Mouse (Mus musculus) adrenal gland, postnatal 14 days (tissue): ENCODE results near the gene Usp2. TPM values are rescaled to one million over a fixed set of nuclear protein-coding genes. Genes with fewer than 3 reads are reported as not detected.
"Not testable (repeated sequence)": the region's sequence is repeated elsewhere in the genome, so short reads cannot be mapped to it uniquely, and the experiment has no call there.

Experiments used
- DNase-seq: peaks from one replicate; pipeline ENCODE4 v3.0.0; 2021; ENCODE audit warnings: mixed read lengths
- total RNA-seq: library from RNA; stranded (reverse); gene quantifications from 2 replicates; pipeline ENCODE4 v1.2.3, GENCODE M21; 2021

Usp2 gene
- total RNA-seq, 1 experiment from 2014 or later: 49.5 TPM

- peak; percentile 89 for DNase-seq
Measured at GRCm38 (mm10) chr9:44093612-44094503, 27.0 kb downstream of the Usp2 start.

- DNase-seq: no peak
Measured at GRCm38 (mm10) chr9:44094737-44095136, 27.9 kb downstream of the Usp2 start.

GRCm38 (mm10) chr9:44095781-44096180 lies 29.0 kb downstream of the Usp2 start:
- no peak for DNase-seq

GRCm38 (mm10) chr9:44096536-44096935 lies 29.7 kb downstream of the Usp2 start:
- peak; percentile 59 for DNase-seq

- DNase-seq: no peak
Measured at GRCm38 (mm10) chr9:44101490-44101889, 34.7 kb downstream of the Usp2 start, which contains the start of gene Mfrp. Gene Mfrp (plus strand): TSS chr9:44101729.

- DNase-seq: peak; percentile 72
Measured at GRCm38 (mm10) chr9:44104881-44105280, 38.1 kb downstream of the Usp2 start.

- DNase-seq: no peak
Measured at GRCm38 (mm10) chr9:44105781-44106180, 39.0 kb downstream of the Usp2 start.

- no peak for DNase-seq
Measured at GRCm38 (mm10) chr9:44106182-44106581, 39.4 kb downstream of the Usp2 start.

- no peak for DNase-seq
Measured at GRCm38 (mm10) chr9:44106596-44106995, 39.8 kb downstream of the Usp2 start.

- peak; percentile 90 for DNase-seq
Measured at GRCm38 (mm10) chr9:44107110-44107509, 40.3 kb downstream of the Usp2 start, which contains the start of gene C1qtnf5. Gene C1qtnf5 (plus strand): TSS chr9:44107245.

- DNase-seq: peak; percentile 83
Measured at GRCm38 (mm10) chr9:44107557-44108179, 40.8 kb downstream of the Usp2 start.

- DNase-seq: no peak
Measured at GRCm38 (mm10) chr9:44108269-44109055, 41.6 kb downstream of the Usp2 start.

- peak; percentile 85 for DNase-seq
Measured at GRCm38 (mm10) chr9:44109360-44110095, 42.7 kb downstream of the Usp2 start.

- DNase-seq: not testable (repeated sequence)
Measured at GRCm38 (mm10) chr9:44111909-44112308, 45.1 kb downstream of the Usp2 start.

GRCm38 (mm10) chr9:44113105-44113789 lies 46.4 kb downstream of the Usp2 start, which contains the start of the genes Gm49380 and Rnf26:
Gene Gm49380 (minus strand): TSS chr9:44113500.
Gene Rnf26 (minus strand): TSS chr9:44113517.
- peak; percentile 97 for DNase-seq

GRCm38 (mm10) chr9:44114453-44114852 lies 47.6 kb downstream of the Usp2 start:
- DNase-seq: no peak

- DNase-seq: no peak
Measured at GRCm38 (mm10) chr9:44115599-44115998, 48.8 kb downstream of the Usp2 start.

- DNase-seq: no peak
Measured at GRCm38 (mm10) chr9:44116182-44116581, 49.4 kb downstream of the Usp2 start.

GRCm38 (mm10) chr9:44119011-44119410 lies 52.2 kb downstream of the Usp2 start:
- peak; percentile 70 for DNase-seq

- DNase-seq: no peak
Measured at GRCm38 (mm10) chr9:44119948-44120465, 53.2 kb downstream of the Usp2 start.

GRCm38 (mm10) chr9:44124317-44124716 lies 57.5 kb downstream of the Usp2 start:
- DNase-seq: no peak
